Mouse (Mus musculus): ENCODE measurements around the gene Hunk.

Gene Hunk

DNA sequence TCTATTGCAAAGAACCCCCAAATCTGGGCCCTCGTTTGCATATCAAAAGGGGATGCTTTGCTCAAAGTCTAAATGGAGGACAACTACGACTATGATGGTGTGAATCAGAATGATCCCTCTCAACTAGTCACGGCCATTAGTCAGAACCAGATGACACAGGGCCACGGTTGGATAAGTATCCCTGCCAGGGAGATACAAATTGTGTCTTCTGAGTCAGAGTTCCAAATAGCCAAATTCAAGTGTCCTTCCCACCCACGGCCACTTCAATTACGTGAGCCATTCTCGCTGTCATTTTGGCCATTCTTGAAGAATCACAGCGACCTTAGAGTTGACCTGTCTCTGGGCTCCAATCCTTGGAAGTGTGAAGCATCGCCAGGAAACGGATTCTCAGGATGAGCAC lies 119.4 kb downstream of the Hunk start:
- no peak for DNase-seq (ENCODE audit: low spot score in 2 of 2)

DNA sequence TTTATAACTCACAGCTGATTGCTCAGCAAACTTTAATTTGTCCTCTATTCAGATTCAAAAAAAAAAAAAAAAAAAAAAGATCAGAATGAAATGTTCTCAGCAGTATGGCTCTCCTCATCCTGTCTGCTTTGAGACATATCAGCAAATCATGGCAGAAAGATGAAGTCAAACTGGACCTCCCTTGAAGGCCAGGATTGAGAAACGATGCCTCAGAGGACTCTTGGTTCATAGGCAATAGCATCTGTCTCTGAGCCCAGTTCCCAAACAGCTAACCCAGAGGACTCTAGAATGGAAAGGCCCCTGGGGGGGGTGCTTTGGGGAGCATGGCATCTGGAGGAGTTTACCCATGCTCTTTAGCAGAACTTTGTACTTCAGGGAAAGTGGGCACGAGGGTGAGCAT lies 119.9 kb downstream of the Hunk start:
- no peak for DNase-seq (ENCODE audit: low spot score in 2 of 2)

DNA sequence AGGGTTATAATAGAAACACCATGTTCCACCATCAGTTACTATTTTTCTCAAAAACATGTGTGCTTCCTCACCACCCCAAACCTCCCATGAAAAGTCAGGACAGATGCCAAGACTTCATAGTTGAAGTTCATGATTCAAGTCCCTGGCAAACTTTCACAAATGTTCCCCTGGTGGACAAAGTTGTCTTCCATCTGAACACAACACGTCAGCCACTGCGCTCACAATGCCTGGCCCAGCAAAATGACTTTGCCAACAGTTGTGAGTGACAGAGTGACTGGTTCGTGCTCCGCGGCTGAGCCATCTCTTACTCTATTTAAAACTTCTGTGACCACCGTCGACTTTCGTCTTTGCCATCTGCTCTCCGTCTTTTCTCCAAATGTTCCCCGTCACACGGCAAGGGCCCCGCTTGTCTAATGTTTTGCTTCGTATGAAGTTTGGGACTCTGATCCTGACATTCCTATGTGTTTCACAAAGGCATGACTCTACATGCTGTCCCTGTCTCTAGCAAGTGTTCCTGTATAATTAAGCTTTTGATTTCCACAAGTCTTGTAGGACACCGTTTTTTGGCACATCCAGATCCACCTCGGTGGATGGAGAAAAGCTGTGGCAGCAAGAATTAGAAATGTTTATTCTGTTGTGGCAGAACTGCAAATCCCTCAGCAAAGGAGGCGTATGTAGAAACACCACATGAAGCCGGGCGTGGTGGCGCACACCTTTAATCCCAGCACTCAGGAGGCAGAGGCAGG lies 125.9 kb downstream of the Hunk start:
- DNase-seq (ENCODE audit: low spot score in 2 of 2), result no peak

DNA sequence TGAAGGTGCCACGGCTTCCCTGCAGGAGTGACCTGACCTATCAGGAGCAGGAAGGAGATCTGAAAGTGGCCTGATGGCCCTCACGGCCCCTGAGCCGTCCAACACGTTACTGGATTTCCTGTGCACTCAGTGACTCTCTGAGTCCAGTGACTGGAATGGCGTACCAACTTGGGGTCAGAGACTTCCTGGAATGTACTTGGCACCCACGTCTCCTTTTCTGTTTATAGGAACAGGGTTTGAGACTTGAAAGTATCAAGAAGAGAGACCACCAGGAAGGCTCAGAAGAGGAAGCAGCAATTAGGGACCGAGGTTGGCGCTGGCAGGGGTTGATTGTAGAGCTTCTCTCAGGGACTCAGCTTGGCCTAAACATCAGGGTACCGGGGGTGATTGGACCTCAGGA lies 131.2 kb downstream of the Hunk start:
- DNase-seq (ENCODE audit: low spot score in 2 of 2), result no peak

DNA sequence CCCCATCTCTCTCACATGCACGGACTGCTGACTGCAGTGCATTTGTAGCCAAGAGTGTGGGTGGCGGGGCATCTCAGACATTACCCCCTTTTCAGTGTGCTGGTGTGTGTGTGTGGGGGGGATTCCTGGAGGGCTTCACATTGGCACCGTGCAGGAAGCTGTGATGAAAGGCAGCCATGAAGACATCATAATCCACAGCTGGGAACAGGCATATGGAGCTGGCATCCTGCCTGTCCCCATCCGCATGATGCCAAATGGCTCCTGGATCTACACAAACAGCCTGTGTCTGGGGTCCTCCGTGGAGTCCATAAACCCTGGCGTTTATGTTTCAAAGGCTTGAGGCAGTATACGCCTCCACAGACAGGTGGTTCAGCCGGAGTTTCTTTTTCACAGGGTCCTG lies 132.4 kb downstream of the Hunk start:
- DNase-seq (ENCODE audit: low spot score in 2 of 2), result peak; percentile 29 to 33

DNA sequence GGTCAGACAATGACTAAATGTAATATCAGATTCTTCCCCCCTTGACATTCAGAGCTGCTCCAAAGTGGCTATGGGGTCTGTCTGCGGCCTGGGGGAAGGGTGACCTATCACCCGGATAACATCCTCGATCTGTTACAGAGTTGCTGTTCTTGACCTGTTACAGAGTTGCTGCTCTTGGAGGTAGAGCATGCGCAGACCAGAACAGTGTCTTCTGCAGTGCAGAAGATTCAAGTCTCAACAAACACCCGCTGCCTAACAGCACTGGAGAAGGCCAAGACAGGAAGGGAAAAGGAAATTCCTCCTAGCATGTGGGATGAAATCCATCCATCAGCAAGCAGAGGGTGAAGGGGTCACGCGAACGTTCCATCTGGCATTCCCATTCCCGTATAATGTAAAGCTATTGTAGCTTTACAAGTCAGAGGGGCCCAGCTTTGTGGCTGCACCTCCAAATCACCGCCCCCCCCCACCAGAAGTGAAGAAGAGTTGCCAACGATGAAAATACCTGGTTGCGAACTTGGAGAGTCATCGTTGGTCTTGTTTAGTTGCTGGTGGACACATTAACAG lies 133.0 kb downstream of the Hunk start:
- no peak for DNase-seq (ENCODE audit: low spot score in 2 of 2)

DNA sequence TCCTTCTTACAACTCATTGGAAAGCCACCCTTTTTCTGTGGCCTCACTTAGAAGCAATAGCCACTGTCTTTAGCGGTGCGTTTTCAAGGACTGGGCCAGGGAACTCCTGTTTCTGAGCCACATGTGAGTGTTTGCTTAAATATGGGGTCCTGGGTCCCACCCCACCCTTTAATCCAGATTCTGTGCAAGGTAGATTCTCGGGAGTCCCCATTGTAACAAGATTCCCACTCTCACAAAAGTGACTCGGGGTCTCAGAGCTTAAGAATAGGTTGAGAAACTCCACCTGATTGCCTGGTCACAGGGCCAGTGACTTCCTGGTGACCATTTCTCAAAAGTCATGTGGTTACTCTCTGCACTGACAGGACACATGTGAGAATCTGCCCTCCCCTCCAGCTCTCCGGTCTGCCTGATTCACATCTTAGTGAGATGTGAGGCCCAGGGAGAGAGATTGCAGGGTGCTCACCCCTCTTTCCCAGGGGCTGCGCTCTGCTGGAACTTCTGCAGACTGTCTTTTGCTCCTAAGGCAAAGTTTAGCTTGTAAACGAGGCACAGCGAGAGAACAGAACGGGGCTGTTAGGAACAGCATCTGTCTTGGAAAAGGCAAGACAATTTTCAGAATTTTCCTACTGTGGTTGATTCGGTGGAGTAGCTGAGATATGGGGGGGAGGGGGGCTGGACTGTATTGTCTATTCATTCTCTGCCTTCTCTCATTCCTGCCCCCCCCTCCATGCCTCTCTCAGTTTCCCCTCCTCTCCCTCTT lies 135.6 kb downstream of the Hunk start:
- no peak for DNase-seq (ENCODE audit: low spot score in 2 of 2)

DNA sequence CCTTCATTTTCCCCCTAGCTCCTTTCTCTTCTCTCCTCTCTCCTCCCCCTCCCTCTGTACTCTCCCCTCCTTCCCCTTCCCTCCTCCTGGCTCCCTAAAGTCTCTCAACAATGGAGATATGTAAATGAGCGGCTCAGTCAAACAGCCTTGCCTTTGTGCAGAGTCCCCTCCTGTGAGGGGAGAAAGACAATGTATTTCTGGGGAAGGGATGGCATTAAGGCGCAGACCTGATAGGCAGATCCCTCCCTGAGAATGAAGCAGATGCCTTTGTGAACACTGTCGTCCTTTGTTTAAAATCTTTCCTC lies 136.1 kb downstream of the Hunk start:
- DNase-seq (ENCODE audit: low spot score in 2 of 2), result no peak

DNA sequence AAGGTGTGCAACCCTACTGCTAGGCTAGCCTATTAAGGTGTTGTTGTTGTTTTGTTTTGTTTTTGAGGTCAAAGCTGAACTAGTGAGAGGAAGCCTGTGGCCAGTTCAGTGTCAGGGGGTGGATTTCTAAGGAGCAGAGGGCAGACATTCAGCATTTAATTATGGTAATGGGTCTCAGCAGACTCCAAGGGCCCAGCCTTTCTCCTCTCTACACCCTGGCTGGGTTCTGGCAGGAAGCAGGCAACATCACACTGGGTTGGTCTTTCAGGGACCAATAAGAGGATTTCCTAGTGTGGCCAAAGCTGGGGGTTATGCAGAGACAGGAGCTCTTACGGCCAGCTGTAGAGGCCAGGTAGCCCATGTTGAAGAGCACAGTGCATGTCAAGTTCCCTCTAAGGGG lies 136.8 kb downstream of the Hunk start:
- DNase-seq (ENCODE audit: low spot score in 2 of 2), result no peak

DNA sequence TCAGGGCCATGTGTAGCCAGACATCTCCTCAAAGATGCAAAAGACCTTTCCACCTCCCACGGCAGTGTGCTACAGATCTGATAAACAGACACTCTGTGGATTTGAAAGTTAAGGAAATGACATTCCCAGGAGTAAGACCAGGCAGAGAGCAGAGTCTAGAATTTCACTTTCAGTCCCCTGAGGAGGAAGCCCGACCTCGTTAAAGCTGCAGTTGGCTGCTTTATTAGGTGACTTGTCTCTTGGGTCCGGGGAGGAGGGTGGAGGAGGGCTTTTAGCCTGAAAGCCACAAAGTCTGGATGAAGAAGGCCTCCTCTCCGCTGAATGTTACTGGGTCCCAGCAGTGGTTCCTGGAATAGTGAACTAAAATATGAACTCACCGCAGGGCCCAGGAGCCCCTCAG lies 137.6 kb downstream of the Hunk start:
- no peak for DNase-seq (ENCODE audit: low spot score in 2 of 2)

DNA sequence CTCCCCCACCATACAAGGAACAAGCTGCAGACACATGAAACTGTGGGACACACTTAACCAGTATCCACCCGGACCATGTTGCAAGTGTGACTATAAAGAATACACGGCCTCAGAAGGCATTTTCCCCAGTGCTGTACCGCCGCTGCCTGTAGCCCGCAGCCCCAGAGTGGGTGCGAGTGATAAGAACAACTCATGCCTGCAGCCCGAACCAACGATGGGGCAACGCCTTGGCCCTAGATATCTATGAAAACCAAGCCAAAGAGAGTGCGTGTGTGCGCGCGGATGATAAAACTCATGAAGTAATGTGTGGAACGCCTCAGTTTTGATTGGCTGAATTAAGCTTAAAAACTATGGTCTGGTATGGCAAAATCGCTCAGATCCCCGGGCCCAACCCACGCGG lies 138.1 kb downstream of the Hunk start:
- no peak for DNase-seq (ENCODE audit: low spot score in 2 of 2)

DNA sequence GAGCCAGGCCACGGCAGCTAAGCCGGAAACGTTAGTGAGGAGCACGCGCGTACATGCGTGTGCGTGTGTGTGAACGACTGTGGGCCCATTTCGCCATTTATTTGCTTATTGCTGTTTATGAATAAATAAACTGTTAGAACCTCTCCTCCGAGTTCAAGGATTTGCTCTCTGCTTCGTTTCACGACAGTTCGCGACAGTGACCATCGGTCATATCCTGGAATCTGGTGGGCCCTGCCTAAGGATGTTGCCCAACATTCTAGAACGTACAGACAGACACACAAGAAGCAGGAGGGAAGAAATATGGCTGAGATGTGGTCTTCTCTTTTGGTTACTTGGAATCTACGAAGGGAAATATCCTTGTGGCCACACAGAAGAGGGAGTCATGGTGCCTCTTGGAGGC lies 138.6 kb downstream of the Hunk start:
- DNase-seq (ENCODE audit: low spot score in 2 of 2), result no peak

DNA sequence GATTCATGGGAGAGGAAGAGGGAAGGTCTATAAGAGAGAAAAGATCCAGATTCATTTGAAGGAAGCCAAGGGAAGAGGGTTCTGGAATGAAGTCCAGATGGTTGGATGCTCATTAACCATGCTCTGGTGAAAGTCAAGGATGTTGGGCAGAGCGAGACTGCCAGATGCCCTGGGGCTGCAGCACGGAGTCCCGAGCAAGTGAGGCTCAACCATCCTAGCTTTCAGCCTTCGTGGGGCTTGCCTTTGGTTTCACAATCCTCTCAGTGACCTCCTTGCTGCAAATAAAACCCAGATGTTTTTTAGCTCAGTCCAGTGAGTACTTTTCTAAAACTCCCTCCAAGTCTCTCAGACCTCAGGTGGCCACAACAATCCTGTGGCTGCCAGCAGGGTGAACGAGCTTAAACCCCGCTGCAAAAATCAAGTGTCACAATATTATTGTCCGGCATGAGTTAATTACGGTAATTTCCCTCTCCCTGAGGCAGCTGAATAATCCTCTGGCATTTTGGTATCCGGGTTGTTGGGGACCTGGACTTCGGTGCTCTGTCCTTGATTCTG lies 147.4 kb downstream of the Hunk start:
- DNase-seq (ENCODE audit: low spot score in 2 of 2), result no peak

DNA sequence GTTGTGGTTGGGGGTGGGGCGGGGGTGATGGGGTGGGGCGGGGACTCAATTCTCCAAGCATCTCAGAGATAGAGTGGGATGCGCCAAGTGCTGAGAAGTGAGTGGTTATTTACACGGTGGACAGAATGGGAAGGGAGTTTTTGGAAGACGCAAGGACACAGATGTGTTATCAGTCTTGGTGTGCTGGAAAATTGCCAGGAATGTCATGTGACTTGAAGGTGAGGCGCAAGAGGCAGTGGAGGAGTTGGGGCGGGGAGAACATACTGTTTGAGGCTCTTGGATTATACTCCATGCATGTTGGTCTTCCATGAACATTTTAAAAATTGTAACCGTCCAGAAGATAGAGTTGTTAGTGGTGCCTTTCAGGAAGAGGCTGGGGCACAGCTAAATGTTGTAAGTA lies 148.8 kb downstream of the Hunk start:
- no peak for DNase-seq (ENCODE audit: low spot score in 2 of 2)

DNA sequence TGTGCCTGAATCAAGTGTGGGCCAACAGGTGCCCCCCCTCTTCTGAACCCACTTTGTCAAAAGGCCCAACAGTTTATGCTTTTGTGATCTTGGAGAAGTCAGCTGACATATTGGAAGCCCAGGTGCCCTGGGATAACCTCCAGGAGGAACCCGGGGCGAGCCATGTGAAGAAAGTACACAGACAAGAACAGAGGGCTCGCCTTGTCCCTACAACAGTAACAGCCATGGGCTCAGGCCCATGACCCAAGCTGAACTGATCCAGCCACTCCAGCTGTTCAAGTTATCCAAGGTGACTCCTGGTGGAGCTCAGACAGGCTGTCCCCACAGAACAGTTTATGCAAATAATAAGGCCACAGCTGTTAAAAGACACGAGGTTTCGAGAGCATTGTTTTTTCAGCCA lies 153.1 kb downstream of the Hunk start:
- DNase-seq (ENCODE audit: low spot score in 2 of 2), result no peak

DNA sequence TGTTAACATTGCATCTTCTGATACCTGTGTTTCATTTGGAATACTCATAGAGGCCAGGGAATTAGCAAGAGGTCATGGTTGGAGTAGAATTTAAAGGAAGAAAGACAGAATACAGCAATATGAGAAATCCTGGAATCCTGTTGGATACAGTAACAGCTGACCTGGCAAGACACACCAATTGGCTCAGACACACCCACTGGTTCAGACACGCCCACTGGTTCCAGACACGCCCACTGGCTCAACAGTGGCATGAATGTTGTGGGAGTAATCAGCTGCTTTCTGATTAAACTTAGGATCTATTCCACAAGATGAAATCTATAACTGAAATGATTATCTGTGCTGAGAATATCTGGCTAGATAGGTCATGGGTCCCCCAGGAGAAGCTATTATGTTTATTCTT lies 155.4 kb downstream of the Hunk start:
- DNase-seq (ENCODE audit: low spot score in 2 of 2), result no peak

DNA sequence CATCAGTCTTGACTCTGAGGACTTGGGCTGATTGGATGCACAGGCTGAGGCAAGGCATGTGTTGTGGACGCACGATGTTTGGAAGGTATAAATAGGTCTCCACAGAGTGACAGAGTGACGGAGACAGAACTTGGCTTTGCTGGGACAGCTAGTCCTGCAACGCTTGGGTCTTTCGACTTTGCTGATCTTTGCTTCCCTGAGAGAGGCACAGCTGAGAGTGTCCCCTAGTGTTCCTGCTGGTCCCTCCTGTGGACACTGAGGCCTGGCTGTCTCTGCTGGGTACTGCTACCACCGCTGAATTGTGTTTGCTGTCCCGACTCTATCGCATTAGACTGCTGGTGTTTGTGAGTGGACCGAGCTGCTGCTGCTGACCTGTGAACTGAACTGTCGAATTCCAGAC lies 156.6 kb downstream of the Hunk start:
- DNase-seq (ENCODE audit: low spot score in 2 of 2), result no peak

DNA sequence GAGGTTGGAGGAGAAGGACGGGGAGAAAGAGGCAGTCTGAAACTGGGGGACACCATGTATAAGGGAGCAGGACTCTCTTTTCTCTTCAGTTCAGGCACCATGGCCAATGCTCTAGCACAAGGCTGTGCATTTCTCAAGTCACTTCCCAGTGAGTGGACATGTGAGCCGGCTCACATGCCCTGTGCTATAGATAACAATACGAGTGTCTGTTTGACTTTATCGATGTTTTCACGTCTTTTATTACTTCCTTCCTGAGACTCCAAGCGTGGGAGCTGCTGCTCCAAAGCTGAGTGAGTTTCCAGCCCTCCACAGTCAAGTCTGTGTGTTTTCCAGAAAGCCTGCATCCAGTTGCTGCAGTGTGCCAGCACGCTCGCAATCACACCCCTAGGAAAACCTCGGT lies 158.4 kb downstream of the Hunk start:
- no peak for DNase-seq (ENCODE audit: low spot score in 2 of 2)

DNA sequence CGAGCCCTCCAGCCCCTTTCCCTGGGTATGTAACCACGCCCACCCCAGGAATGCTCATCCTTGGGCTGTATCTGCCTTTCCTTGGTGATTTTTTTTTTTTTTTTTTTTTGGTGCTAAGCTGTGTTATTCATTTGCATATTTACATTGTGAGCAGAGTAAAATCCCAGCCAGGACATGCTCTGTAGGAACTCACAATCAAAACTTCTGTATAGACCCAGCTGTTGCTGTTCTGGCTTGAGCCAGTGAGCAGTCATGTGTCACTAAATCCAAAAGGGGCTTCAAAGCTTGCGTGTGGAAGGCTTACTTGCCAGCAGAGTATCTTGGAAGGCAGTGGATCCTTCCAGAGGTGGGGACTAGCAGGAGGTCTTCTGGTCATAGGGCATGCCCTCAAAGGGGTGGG lies 159.7 kb downstream of the Hunk start:
- no peak for DNase-seq (ENCODE audit: low spot score in 2 of 2)

DNA sequence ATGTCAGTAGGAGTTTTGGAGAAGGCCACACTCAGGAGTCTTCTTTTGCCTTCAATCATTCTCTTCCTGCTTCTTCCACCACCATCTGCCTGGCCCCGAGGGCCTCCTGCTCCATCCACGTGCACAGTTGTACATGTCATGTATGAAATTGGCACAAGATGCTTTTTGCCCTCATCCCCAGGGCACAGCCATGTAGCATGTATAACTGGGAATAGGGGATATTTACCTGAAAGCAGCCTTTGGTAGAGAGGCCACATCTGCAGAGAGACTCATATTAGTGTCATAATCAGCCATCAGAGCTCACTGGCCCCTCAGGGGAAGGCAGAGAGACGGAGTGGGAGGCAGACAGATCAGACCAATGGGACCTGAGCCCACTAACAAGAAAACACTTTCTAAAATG lies 160.8 kb downstream of the Hunk start:
- DNase-seq (ENCODE audit: low spot score in 2 of 2), result no peak

DNA sequence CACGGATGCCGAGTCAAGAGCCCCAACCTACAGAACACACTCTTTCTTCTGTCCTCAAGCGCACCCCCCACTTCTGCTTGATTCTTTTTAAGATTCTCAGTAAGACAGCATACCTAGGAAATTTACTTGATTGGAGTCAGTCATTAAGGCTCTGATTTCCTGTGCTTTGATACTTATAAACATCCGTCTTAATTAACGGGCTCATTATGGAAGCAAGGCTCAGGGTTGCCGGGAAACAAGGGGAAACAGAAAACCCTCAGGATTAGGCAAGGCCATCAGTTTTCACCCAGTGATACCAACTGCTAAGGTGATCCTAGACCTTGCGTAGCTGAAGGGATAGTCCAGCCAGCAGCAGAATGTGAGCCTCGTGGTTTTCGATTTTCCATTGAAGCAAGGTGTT lies 162.2 kb downstream of the Hunk start:
- DNase-seq (ENCODE audit: low spot score in 2 of 2), result no peak
